Mouse (Mus musculus) erythroblast, embryonic 14.5 days (primary cell): ENCODE data around the gene Homez. TPM values are rescaled to one million over a fixed set of nuclear protein-coding genes. Genes with fewer than 3 reads are reported as not detected.

Experiments used
- H3K27me3 ChIP-seq: 2 replicates; pipeline ENCODE4 v1.6.1; 2012; ENCODE audit warnings: inconsistent platforms; ENCODE audit not compliant: control insufficient read depth
- H3K36me3 ChIP-seq: 2 replicates; pipeline ENCODE4 v1.6.1; 2012; ENCODE audit warnings: mild to moderate bottlenecking, inconsistent platforms; ENCODE audit not compliant: control insufficient read depth
- H3K4me1 ChIP-seq: 2 replicates; pipeline ENCODE4 v1.6.1; 2012; ENCODE audit warnings: inconsistent platforms; ENCODE audit not compliant: control insufficient read depth
- H3K4me3 ChIP-seq: replicated peaks from 2 replicates; pipeline ENCODE3; 2012; ENCODE audit warnings: moderate library complexity, mild to moderate bottlenecking, inconsistent platforms
- H3K9me3 ChIP-seq: 2 replicates; pipeline ENCODE4 v1.6.1; 2012; ENCODE audit warnings: low read length, inconsistent platforms, mixed read lengths; ENCODE audit not compliant: control insufficient read depth
- GATA1 ChIP-seq: IDR thresholded peaks from 2 replicates; pipeline ENCODE4 v1.6.1; 2012; ENCODE audit warnings: low read length, inconsistent platforms, mixed read lengths
- TAL1 ChIP-seq: IDR thresholded peaks from 3 replicates; pipeline ENCODE4 v1.6.1; 2012; ENCODE audit warnings: low read length, inconsistent platforms, mixed read lengths
- polyA plus RNA-seq: library from polyadenylated mRNA; stranded (reverse); fragments of >175 nt; gene quantifications from 2 replicates; pipeline ENCODE4 v1.2.3, GENCODE M21; 2012

Homez gene
- polyA plus RNA-seq, 1 experiment, result not detected

DNA sequence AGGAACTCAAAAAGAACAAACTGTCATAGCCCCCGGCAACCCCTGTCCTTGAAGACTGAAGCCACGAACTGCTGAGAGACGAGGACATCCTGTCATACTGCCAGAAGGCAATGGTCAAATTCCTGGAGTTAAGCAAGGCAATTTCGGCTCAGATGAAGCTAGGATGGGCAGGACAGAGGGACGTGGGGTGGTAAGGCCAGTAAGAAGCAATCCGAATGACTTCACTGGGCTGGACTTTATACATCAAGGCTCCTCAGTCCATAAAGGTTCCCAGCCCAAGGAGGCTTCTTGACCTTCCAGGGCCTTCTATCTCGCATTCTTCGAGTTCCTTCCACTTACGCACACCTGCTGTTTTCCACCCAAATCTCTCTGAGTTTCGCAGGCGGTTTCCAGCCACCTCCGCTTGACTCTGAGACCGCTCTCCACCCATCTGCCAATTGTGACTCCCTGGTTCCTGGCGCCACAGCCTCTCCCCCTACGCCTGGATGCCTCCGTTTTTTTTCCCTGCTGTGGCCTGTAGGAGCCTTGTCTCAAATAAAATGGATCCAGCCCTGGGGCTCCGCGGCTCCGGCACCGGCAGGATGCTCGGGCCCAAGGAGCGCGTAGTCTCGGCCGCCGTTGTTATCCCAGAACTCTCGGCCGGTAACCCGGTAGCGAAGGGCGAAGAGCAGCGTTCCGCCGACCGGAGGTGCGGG lies 5.2 kb upstream of the Homez start:
- TF ChIP-seq TAL1 (no peak), GATA1 (no peak)
- Histone ChIP-seq H3K27me3 (peaks cover 36% of the 10 kb centered on the region), H3K4me1 (peaks cover 23% of the 10 kb centered on the region), H3K36me3 (no peaks in the 10 kb centered on the region), H3K9me3 (peaks cover 2% of the 10 kb centered on the region), H3K4me3 (peak overlapping the region; percentile 76)

DNA sequence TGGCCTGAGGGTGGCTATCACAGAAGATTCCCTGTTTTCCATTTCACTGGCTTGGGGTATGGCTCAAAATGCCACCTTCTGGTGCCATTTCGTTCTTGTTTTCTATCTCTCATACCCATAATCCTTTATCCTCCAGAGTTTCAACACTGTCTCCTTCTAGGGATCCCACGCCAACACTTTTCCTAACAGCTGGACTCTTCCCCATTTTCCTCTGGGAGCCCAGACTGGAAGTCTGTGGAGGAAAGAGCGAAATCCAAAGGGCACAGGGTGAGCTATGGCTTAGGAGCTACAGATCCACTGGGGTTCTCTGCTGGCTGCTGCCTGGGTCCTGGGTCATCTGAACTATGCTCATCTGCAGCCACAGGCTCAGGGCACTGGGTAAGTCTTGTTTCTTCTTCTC lies 3.4 kb upstream of the Homez start:
- TF ChIP-seq GATA1 (no peak), TAL1 (no peak)
- Histone ChIP-seq H3K4me1 (peaks cover 23% of the 10 kb centered on the region), H3K36me3 (no peaks in the 10 kb centered on the region), H3K27me3 (peaks cover 36% of the 10 kb centered on the region), H3K4me3 (no peak overlapping the region), H3K9me3 (no peaks in the 10 kb centered on the region)

- no peak for TF ChIP-seq TAL1
- TF ChIP-seq GATA1, result no peak
- no peak overlapping the region for H3K4me3 ChIP-seq
- H3K9me3 ChIP-seq, result no peaks in the 10 kb centered on the region; the same call in 1 of the 2 replicates
- peaks cover 16% of the 10 kb centered on the region for H3K4me1 ChIP-seq
- no peaks in the 10 kb centered on the region for H3K36me3 ChIP-seq
- H3K27me3 ChIP-seq, result no peaks in the 10 kb centered on the region
These were observed 2.7 kb downstream of the Homez start for GRCm38 (mm10) chr14:54868026-54868425.

- TF ChIP-seq TAL1 (no peak), GATA1 (no peak)
- H3K36me3 ChIP-seq, result no peaks in the 10 kb centered on the region
- H3K4me1 ChIP-seq, result peaks cover 16% of the 10 kb centered on the region
- no peaks in the 10 kb centered on the region for H3K27me3 ChIP-seq
- no peaks in the 10 kb centered on the region; the same call in 1 of the 2 replicates for H3K9me3 ChIP-seq
- H3K4me3 ChIP-seq, result no peak overlapping the region
These were observed 3.8 kb downstream of the Homez start for GRCm38 (mm10) chr14:54866936-54867335.

DNA sequence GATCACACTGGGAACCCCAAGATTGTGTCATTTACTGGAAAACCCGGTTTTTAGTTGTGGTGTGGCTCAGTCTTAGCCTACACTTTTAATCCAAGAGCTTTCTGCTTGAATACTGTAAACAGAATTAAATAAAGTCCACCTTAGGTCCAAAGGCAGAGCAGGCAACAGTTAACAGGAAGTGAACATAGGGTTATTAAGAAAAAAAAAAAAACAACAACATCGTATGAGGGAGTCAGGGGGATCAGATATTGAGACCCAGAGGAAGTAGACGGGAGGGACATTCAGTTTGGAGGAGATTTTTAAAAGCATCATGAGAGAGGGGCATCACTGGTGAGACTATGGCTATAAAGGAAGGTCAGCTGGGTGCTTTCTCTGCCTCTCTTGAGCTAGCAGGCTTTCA lies 4.5 kb downstream of the Homez start:
- Histone ChIP-seq H3K36me3 (no peaks in the 10 kb centered on the region), H3K27me3 (no peaks in the 10 kb centered on the region), H3K4me3 (no peak overlapping the region), H3K4me1 (peaks cover 16% of the 10 kb centered on the region), H3K9me3 (no peaks in the 10 kb centered on the region; the same call in 1 of the 2 replicates)
- no peak for TF ChIP-seq GATA1
- TF ChIP-seq TAL1, result no peak

DNA sequence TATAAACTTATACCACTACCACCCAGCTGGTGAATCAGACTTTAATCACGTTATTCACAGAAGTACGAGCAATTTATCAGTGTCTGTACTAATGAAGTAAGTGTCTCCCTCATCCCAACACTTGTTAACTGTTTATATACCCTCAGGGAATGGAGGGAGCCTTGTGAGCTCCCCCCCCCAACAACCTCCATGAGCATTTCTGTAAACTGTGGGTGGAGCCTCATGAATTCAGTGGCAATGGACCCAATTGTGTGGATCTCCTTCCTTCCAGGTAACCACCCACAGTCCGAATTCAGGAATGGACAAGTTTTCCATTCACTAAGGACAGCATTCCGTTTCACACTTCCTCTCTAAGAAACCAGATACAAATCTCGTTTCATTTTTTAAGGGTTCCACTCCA lies 5.1 kb downstream of the Homez start:
- peaks cover 16% of the 10 kb centered on the region for H3K4me1 ChIP-seq
- no peaks in the 10 kb centered on the region; the same call in 1 of the 2 replicates for H3K9me3 ChIP-seq
- no peaks in the 10 kb centered on the region for H3K36me3 ChIP-seq
- no peaks in the 10 kb centered on the region for H3K27me3 ChIP-seq
- TF ChIP-seq GATA1, result no peak
- no peak for TF ChIP-seq TAL1
- H3K4me3 ChIP-seq, result no peak overlapping the region

- H3K4me1 ChIP-seq, result peaks cover 16% of the 10 kb centered on the region
- TF ChIP-seq GATA1 (no peak), TAL1 (no peak)
- peak overlapping the region; percentile 81 for H3K4me3 ChIP-seq
- no peaks in the 10 kb centered on the region for H3K36me3 ChIP-seq
- no peaks in the 10 kb centered on the region for H3K27me3 ChIP-seq
- no peaks in the 10 kb centered on the region; the same call in 1 of the 2 replicates for H3K9me3 ChIP-seq
These were observed 6.3 kb downstream of the Homez start for GRCm38 (mm10) chr14:54864313-54865036.

GRCm38 (mm10) chr14:54863501-54864312 lies 7.1 kb downstream of the Homez start:
- TF ChIP-seq TAL1 (no peak), GATA1 (no peak)
- Histone ChIP-seq H3K9me3 (no peaks in the 10 kb centered on the region; the same call in 1 of the 2 replicates), H3K4me3 (peak overlapping the region; percentile 81), H3K36me3 (no peaks in the 10 kb centered on the region), H3K27me3 (no peaks in the 10 kb centered on the region), H3K4me1 (peaks cover 16% of the 10 kb centered on the region)

- Histone ChIP-seq H3K36me3 (no peaks in the 10 kb centered on the region), H3K27me3 (no peaks in the 10 kb centered on the region)
- TF ChIP-seq GATA1 (no peak), TAL1 (no peak)
These were observed 10.2 kb downstream of the Homez start for GRCm38 (mm10) chr14:54860511-54860910.

More at GRCm38 (mm10) chr14:54860511-54860910, 10.2 kb downstream of the Homez start:
- H3K4me3 ChIP-seq, result no peak overlapping the region
- no peaks in the 10 kb centered on the region for H3K9me3 ChIP-seq
- peaks cover 16% of the 10 kb centered on the region for H3K4me1 ChIP-seq
